Mouse (Mus musculus) cerebellum, adult 18-20 months (tissue): Measurements from ENCODE around the gene Hoxa13.
A peak's percentile ranks its signal among the peaks of the same experiment; 100 is the strongest.

Source experiments
- DNase-seq, 2 experiments: peaks; one replicate each; pipeline ENCODE4 v3.0.0; 2021

The Hoxa13 gene

DNA sequence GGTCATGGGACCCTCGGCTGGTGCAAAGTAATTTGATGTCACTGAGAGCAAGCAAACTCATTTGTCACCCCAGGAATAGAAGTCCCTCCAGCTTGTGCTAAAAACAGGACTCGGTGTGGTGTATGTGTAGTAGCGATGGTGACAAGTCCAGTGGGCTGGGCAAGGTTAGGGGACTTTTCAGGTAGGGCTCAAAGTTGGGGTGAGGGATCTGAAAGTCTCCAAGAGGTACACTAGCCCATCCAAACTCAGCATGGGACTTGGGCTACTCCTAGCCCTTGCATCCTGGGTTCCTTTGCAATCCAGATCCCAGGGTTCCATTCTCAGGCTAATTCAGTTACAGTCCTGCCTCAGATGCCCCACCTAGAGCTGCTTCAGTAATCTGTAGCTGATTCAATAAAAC, 8.1 kb upstream of the Hoxa13 start:
- DNase-seq = no peak

DNA sequence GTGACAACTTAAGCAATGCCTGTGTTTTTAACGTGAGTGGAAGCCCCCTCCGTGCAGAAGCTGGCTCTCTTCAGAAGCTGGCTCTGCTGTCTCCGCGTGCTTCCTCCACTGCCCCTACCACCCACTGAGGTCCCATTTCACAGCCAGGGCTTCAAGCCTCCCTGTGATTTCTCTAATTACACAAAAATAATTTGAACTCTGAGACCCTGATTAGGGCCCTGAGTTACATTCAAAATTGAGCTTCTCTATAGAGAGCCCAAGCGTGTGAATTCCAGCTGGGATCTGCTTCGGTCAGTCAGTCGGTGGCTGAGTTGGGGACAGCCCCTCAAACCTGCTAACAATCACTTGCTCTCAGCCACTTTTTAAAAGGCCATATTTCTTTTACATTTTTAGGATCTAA, 7.7 kb upstream of the Hoxa13 start:
- no peak for DNase-seq

DNA sequence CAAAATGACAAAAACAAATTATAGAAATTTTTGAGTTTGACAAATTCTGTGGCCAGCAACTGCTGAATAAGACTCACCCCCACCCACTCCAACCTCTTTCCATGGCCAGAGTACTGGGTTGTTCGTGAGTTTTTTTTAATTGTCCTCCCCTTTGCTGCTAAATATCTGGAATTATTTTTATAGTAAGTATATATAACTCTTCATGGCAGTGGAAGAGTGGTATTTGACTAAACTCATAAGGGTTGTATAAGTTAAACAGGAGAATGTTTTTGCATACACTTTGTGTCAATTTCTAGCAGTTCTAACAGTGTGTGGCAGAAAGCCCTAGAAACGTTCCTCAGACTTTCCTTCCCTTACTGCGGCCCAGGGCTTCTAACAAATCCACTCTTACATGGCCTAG, 7.0 kb upstream of the Hoxa13 start:
- no peak for DNase-seq

DNA sequence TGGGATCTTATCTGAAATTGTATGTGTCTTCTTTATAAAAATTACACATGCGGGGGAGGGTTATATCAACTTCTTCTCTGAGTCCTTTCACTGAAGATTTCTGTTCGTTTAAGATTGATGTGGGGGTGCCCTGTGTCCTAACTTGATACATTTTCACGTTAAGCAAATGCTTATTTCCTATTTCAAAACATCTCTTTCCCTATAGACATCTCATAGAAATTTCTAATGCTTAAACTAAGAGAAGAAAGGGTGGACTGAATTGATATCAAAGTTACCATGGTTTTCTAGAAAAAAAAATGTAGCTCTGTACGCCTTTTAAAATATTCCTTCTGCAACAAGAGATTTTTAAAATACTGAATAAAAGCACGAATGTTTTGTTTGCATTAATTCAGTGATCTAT, 6.5 kb upstream of the Hoxa13 start:
- DNase-seq = no peak

DNA sequence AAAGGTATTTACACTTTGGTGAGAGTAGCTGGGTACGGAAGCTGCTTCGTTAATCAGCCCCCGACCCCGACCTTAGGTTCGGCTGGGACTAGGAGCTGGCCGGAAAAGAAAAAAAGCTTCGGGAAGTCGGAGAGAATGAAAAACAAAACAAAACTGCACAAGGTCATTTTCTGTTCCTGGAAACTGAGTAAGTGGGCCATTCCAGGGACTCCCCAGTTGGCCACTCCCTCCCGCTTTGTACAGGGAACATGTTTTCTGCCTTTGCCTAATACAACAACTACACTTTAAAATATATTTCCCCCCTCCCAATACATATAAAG, 5.9 kb upstream of the Hoxa13 start:
- no peak for DNase-seq

DNA sequence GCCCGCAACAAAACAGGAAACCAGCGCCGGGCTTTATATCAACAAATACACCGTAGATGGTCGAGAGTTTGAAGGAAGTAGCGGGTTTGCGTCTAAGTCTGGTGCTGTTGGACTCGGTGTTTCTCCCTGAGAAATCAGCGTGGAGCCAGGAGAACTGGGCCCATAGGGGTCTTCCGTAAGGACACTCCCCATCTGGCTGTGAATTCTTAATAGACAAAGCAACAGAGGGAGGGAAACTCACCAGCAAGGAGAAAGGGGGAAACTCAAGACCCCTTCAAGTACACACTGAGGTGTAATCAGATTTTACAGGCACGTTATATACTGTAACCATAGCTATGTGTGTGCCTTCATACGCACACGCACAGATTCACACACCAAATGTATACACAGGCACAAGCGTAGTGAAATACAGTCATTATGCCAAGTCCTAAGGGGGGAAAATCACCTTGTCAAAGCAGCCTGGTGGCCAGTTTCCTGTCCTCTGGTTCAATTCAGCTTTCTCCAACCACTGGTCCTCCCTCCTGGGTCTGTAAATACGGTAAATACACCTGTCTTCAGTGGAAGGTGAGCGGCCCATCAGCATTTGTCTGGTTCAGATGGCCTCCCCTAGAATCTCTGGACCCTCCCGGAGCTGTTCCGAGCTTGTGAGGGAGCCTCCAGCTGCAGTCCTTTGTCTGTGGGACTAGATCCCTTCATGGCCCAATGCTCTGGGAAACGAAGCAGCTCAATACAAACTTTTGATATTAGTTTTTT, 5.4 kb upstream of the Hoxa13 start:
- no peak for DNase-seq

DNA sequence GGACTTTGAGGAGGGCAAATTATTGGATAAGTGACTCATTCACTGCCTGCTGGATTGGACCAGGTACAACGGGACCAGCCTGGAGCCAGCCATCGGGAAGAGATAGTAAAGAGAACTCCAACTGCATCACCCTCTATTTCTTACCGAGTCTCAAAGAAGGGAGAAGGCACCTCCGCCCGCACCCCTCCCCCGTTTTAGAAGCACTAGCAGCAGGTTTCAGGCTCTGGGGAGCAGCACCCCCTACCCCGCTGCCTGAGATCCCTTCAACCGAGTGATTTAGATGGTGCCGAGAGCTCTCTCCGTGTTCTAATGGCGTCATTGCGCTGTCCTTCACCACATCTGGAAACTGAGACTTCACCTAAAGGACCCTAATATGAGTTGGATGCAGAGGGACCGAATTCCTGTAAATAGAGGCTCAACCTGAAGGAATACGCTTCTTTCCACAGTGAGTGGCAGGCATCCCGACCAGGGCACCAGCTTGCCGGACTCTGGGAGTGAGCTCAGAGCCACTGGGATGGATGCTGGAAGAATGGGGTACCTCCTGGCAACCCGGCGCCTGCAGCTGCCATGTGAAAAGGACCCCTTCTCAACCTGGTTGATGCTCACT, 4.7 kb upstream of the Hoxa13 start:
- no peak for DNase-seq

DNA sequence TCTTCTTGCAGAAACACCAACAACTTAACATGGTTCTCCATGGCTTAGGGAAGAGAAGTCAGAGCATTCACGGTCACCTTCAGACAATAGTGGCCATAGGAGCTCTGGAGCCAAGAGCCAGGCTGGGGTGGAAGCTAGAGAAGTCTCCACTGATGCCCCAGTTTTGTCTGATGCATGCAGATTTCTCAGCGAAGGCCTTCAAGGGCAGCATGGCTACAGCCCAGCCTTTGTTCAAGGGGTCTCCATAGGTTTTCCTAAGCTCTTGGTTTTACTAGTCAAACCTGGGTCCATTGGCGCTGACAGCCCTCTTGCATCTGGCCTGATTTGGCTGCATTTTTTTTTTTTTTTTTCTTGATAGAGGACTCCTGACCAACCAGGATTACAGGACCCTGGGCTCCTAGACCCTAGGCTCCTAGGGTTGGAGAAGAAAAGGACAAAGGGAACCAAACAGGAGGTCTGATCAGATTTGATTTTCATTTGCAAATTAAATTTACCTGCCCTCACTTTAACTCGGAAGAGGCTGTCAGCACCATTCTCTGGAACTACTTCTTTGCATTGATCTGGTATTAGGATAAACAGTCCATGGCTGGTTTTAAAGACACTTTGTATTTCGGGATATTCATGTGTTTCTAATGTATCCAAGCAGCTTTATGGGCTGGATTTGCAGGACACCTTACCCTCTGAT, 3.6 kb upstream of the Hoxa13 start:
- no peak for DNase-seq

DNA sequence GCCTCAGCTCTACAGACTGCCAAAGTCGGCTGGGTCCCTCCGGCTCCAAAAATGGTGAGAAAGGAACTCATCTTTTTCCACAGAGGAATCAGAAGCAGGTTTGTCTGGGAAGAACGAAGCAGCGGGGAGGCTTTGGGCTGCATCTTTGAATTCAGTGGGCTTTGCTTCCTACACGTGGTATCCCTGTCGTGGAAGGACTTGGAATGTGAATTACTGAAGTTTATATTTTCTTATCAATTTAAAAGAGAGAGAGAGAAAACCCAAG, 2.6 kb upstream of the Hoxa13 start:
- no peak for DNase-seq

DNA sequence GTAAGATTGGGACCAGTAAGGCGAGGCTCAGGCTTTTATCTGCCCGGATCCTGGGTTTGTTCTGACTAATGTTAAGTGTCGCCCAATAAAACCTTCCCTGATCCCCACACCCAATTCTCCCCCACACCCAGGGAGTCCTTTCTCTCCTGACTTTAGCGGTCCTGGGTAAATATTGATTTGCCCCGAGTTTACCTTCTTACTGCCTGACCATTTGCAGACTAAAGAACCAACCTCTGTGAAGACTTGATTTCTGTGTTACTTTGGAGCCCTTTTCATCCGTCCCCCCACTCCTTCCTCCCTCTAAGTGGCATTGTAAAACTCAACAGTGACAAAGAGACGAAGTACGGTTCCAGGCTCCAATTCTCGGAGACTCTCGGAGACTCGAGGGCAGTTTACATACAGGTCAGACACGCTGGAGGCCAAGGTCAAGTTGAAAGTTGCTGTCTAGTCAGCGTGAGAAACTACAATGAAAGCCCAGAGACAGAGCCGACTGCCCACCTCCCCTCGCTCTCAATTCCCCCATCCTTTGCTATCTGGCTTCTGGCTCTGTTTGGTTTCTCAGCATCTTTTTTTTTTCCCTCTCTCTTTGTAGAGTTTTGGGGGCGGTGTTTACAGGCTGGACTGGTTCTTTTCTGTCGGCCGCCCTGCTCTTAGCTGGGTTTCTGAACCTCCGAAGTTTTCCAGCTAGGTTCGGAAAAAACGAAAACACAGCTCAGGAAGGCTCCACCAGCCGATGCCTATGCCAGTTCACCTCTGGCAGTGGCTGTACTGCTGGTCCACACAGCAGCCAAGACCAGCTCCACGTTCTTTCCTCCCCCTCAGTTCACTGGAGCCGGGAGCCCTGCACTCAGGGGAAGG, 2.0 kb upstream of the Hoxa13 start:
- no peak for DNase-seq

DNA sequence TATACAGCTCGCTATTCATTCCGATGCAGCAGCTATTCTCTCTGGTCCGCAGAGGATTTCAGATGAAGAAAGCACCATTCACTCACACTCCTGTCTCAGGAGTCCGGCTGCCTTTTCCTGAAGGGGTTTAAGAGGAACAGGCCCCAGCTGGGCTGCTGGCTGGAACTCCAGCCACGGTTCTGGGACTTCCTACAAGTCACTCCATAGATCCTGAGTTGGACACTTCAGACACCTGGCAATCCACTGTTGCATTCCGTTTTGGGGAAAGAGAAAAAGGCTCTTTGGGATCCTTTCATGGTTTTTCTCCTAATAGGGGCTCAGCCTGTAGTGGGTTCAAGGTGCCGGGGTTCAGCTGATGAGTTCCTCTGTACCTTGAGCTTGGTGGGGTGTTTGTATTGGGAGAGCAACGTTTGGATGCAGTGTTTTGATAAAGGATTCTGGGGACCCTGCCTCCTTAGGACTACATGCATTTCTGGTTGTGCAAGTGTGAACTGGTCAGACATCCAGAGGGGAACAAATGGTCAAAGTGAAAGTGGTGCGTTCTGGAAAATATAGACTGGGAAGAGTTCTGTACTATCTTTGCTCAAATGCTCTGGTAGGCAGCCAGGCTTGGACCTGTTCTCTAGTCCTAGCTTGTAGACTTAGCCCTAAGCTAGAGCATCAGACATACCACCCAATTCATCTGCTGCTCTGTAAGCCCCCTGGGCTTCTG, 1.2 kb upstream of the Hoxa13 start:
- DNase-seq = no peak

DNA sequence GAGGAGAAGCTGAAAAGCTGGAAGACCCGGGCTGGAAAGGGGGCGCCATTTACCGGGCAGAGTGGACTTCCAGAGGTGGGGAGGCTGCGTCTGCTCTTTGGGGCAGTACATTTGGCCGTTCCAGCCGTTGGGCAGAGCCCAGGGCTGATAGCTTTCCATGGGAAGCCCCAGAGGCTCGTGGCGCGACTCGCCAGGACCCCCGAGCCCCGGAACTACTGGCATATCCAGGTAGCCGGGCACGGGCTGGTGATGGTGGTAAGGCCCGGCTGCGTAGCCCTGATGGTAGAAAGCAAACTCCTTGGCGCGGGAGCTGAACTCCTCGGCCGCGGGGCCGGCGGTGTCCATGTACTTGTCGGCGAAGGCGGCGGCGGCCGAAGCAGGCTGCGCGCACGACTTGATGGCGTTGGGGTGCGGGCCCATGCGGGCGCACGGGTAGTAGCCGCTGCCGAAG, 844 bp downstream of the Hoxa13 start:
- DNase-seq = no peak

DNA sequence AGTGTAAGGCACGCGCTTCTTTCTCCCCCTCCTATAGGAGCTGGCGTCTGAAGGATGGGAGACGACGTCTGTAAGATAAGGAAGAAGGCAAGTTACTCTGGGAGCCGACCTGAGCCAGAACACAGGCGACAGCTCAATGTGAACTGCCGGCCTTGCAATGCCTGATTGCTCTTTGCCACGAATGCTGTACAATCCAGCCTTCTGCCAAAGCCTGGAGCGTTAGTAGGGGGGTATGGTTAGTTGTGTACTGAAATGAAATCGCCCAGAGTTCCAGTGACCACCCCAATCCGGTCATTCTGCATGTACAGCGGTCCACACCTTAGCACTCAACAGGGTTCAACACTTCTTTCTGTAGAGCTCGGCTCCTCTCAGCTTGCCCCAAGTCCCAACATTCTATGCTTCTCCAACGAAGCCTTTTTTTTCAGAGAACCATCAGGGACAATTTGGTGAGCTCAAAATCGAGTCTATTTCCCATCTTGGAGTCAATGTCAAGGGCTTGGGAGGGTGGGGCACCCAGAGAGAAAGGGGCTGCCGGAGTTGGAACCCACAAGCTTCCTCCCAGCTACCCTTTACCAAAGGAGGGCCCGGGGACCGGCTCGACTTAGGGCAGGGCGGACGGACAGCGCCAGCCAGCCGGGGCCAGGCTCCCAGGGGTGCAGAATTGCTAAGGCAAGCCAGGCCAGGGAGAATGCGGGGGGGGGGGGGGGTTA, 1.4 kb downstream of the Hoxa13 start:
- DNase-seq = no peak

DNA sequence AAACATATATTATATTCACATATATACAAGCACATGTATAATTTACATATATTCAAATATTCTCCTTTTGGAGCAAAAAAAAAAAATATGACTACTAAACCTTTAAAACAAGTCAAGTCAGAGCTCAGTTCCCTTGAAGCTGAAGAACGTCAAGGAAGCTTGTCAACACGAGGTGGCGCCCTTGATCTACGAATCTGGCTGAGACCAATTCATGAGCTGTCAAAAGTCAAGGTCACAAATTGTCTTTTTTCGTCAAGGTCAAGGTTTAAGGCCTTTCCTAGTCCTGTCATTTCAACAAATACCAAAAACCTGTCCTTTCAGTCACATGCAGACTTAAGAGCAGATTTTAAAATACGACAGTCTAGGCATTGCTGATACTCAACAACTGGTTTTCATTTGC, 3.7 kb downstream of the Hoxa13 start:
- peak; percentile 57 to 66 for DNase-seq

DNA sequence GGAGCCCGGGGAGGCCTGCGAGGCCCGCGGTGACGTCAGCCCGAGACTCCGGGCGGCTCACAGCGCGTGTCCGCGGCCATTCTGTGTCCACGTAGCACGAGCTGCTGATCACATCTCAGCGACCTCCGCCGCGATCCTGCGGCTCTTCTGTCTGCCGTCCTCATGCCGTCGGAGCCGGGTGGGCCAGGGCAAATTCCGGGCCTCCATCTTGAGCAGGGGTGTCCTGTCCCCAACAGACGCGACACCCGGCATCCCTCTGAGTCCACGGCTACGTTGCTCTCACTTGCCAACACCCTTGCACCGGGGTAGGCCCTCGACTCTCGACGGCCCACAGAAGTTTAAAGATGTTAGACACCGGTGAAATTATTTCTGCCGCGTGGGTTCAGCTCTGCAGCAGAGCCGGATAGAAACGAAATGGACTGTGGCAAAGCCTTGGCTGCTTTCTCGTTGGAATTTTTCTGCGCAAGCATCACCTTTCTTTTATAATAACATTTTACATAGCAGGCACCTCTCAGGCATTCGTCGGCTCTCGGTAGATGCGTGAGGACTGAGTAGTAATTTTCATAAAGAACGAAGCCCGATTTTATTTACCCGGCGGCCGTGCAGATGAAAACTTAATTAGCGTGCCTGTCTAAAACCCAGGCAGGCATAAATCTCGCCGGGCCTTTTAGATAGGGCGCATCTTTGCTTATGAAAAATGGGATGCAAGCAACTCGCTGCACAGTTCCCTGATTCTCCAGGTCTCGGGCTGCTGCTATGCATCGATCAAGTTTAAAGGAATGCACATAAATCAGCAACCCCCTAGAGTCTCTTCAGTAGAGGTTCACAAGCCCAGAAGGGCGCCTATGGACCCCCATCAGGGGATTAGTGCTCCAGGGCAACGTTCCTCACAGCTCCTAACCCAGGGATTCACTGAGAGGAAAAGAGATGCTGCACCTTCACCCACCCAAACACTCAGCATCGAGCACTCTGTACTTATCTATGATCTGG, 6.9 kb downstream of the Hoxa13 start:
- DNase-seq = no peak

DNA sequence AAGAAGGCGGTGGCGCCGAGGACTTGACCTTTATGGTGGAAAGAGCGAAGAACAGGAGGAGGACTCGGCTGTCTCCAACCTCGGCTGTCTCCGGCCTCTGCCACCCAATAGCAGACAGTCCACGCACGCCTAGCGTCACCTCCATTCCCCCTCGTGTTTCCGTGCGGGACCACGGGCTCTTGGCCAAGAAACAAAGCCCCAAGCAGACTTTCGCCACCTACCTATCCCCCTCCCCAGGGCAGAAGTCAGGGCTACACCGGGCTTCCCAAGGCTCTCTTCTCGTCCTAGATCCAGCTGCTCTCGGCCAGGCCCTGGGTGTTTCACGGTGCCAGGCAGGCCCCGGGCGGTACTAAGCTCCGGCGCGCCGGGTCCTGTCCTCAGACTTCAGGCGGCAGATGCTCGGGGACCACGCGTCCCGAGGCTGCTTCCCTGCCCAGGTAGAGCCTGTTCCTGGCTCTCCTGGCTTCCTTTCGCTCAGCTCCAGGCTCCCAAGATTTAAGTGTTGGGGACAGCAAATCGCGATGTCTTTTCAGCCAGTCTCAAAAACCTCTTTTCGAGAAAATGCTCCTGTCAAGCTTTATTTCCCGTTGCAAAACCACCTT, 7.8 kb downstream of the Hoxa13 start:
- no peak for DNase-seq

DNA sequence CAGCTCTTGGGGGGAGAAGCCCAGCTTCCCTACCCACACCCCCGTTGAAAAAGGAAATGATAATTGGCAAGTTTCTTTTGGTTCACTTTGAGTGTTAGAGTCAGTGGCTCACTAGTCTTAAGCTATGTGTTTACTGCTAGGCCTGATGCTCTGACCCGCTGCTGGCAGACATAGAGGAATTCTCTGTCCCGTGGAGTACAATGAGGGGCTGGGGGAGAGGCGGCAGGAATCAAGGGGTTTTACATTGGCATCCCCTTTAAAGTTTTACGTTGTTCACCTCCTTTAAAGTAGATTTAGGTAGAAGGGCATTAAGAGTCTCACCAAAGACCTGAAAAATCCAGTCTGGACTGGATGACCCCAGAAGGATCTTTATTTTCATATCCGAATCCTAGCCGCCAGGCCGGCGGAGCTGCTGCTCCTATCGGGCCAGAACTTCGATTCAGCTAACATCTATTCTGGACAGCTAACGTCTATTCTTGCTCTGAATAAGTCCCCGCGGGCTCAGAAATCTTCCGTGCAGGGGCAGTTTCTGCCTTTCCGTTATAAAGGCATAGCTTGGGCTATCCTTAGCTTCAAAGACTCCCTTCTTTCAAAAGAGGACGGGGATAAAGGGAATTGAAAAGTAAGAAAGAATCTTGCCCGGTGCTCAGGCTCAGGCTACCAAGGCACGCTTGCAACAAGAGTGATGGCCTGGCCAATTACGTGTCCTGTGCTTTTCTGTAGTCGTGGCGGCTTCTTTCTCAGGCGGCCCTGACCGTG, 8.5 kb downstream of the Hoxa13 start:
- no peak for DNase-seq

DNA sequence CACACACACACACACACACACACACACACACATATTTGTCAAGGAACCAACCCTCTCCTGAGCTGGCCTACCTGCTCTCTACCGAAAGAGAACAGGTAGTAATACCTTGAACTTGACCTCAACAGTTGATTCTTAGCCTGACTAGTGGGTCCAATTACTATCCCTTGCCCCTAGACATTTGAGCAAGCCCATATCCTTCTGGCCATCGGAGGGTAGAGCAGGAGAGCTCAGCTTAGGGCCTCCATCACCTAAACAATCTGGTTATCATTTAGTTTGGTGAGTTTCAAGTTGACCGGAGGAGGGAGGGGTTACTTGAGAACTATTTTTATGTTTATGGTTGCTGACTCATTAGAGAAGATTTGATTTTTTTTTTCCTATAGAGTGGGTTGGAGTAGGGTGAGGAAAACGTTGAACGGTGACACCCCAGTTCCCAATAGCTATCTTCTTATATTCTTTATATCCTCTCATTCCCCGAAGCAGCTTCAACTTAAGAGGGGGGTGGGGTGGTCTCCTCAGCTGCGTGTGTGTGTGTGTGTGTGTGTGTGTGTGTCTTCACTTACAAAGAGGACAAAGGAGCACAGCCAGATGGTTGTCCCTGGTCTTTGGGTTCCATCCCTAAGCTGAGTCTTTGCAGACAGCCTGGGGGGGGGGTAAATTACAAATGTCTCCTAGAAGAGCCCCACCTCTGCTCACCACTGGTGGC, 9.4 kb downstream of the Hoxa13 start:
- DNase-seq = no peak

DNA sequence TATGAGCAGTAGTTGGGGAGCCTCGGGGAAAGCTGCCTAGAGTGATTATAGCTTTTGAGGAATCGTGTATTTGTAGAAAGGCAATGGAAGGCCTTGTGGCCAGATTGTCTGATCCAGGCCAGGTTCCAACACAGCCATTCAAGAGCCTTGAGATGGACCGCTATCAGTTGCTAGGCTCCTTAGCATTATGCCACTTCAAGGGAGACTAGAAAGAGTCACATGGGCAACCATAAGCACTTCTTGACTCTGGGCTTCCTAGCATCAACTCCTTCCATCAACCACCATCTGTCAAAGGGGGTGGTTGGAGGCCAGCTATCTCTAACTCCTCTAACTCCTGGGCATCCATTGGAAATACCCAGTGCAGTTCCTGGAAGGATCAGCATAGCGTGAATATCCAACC, 10.9 kb downstream of the Hoxa13 start:
- no peak for DNase-seq
